Mouse (Mus musculus) brain, adult 2 months (tissue): ENCODE measurements around the gene Sh3pxd2a.

Experiments
- DNase-seq: peaks from one replicate; pipeline ENCODE4 v3.0.0; 2011; ENCODE audit warnings: low read depth, low spot score

Sh3pxd2a gene

GRCm38 (mm10) chr19:47240076-47240475, 224.1 kb downstream of the Sh3pxd2a start:
- DNase-seq = no peak

- peak; percentile 67 for DNase-seq
Observed at GRCm38 (mm10) chr19:47233087-47233486, 231.1 kb downstream of the Sh3pxd2a start.

GRCm38 (mm10) chr19:47232077-47232865, 231.9 kb downstream of the Sh3pxd2a start:
- DNase-seq = no peak

GRCm38 (mm10) chr19:47231389-47231788, 232.8 kb downstream of the Sh3pxd2a start:
- no peak for DNase-seq

- DNase-seq = no peak
Observed at GRCm38 (mm10) chr19:47230682-47231081, 233.5 kb downstream of the Sh3pxd2a start.

GRCm38 (mm10) chr19:47230082-47230481, 234.1 kb downstream of the Sh3pxd2a start:
- DNase-seq = no peak

- peak; percentile 95 for DNase-seq
Observed at GRCm38 (mm10) chr19:47229461-47229860, 234.7 kb downstream of the Sh3pxd2a start.

GRCm38 (mm10) chr19:47228725-47229252, 235.4 kb downstream of the Sh3pxd2a start:
- peak; percentile 90 for DNase-seq

- peak; percentile 81 for DNase-seq
Observed at GRCm38 (mm10) chr19:47225791-47226190, 238.4 kb downstream of the Sh3pxd2a start.

GRCm38 (mm10) chr19:47224743-47225142, 239.5 kb downstream of the Sh3pxd2a start:
- peak; percentile 56 for DNase-seq

- DNase-seq = peak; percentile 45
Observed at GRCm38 (mm10) chr19:47222841-47223557, 241.2 kb downstream of the Sh3pxd2a start.

- peak; percentile 91 for DNase-seq
Observed at GRCm38 (mm10) chr19:47222154-47222840, 241.9 kb downstream of the Sh3pxd2a start.

- DNase-seq = peak; percentile 48
Observed at GRCm38 (mm10) chr19:47221500-47222153, 242.6 kb downstream of the Sh3pxd2a start.

GRCm38 (mm10) chr19:47221006-47221405, 243.2 kb downstream of the Sh3pxd2a start:
- peak; percentile 74 for DNase-seq

- no peak for DNase-seq
Observed at GRCm38 (mm10) chr19:47220232-47220631, 244.0 kb downstream of the Sh3pxd2a start.

GRCm38 (mm10) chr19:47219622-47220021, 244.6 kb downstream of the Sh3pxd2a start:
- DNase-seq = peak; percentile 42

- DNase-seq = no peak
Observed at GRCm38 (mm10) chr19:47216766-47217165, 247.4 kb downstream of the Sh3pxd2a start.

GRCm38 (mm10) chr19:47213470-47213869, 250.7 kb downstream of the Sh3pxd2a start:
- no peak for DNase-seq

GRCm38 (mm10) chr19:47212401-47212800, 251.8 kb downstream of the Sh3pxd2a start:
- no peak for DNase-seq

- peak; percentile 96 for DNase-seq
Observed at GRCm38 (mm10) chr19:47211609-47212312, 252.4 kb downstream of the Sh3pxd2a start.

- DNase-seq = no peak
Observed at GRCm38 (mm10) chr19:47210432-47210831, 253.8 kb downstream of the Sh3pxd2a start.
